Mouse (Mus musculus) CD8-positive naive resting alpha-beta T cell, adult 2 months (primary cell): Measurements from ENCODE around the gene Kcnma1.

Experiments used
- DNase-seq, 2 experiments: peaks; one replicate each; pipeline ENCODE4 v3.0.0; 2022; ENCODE audit warnings: low read depth in 2 of 2, low spot score in 2 of 2

Gene Kcnma1

GRCm38 (mm10) chr14:23785921-23786686 is 228.2 kb downstream of the Kcnma1 start:
- DNase-seq = no peak

DNA sequence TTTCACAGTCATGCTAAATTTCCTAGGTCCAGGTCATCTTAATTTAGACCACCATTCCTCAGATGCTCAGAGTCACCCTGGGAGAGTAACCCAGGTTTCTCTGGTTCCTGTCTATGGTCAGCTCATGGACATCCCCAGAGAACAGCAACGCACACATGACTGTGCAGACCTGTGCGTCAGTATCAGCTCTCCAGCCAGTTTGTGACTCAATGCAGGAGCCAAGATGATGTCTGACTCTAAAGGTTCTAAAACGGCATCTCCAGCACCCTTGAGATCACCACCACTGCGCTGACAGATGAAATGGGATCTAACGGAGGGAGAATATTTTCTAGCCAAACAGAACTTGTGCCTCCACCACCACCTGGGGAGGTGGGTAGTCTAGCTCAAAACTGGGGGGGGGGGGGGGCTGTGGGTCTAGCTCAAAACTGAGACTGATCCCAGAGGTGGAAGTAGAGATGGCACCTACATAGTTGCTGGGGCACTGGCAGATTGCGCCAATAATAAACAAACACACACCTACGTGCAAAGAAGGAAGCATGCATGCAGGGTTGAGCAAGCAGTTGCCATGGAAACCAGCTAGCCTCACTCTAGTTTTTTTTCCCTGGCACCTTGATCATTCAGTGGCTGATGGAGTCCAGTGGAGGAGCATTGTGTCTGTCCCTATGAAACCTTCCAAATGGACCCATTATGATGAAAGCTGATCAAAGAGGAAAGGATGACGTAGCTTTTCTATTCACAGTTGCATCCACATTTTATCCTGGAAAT is 231.3 kb downstream of the Kcnma1 start:
- no peak for DNase-seq

DNA sequence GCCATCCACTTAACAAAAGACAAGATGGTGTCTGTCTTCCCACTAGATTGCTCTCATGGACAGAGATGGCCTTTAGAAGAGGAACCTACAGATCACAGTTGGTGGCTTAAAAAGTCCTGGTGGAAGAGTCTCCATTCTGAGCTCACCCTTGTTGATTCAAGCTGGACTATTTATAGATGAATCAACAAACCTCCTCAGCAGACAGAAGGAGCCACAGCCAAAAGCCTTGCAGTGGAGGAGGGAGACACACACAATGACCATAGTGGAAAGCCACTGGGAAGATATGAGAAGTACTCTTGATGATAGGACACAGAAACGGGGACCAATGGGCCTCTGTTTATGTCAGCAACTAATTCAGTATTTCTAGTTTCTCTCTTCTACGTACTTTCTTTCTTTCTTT is 239.7 kb downstream of the Kcnma1 start:
- no peak for DNase-seq

DNA sequence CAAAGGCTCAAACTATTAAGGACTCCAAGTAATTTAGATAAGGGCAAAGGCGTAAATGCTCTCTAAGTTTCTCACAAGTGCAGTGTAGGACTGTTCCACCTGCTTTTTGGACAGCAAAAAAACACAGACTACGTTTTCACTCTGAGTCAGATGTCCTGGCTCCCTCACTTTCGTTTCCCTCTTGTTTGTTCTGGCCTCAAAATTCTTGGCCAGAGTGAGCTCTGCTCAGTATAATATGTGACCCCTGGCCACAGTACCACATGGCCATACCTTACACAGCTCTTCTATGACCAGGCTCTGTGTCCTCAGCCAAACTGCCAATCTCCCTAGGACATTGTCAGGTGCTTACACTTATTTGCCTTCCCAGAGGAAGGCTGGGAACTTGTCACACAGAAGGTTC is 241.6 kb downstream of the Kcnma1 start:
- DNase-seq = no peak

- DNase-seq = no peak
Observed at GRCm38 (mm10) chr14:23771794-23772193, 242.5 kb downstream of the Kcnma1 start.

- DNase-seq = no peak
Observed at GRCm38 (mm10) chr14:23762471-23762870, 251.8 kb downstream of the Kcnma1 start.

GRCm38 (mm10) chr14:23759626-23760025 is 254.7 kb downstream of the Kcnma1 start:
- no peak for DNase-seq

- DNase-seq = no peak
Observed at GRCm38 (mm10) chr14:23758421-23758820, 255.9 kb downstream of the Kcnma1 start.

- no peak for DNase-seq
Observed at GRCm38 (mm10) chr14:23748011-23748410, 266.3 kb downstream of the Kcnma1 start.

DNA sequence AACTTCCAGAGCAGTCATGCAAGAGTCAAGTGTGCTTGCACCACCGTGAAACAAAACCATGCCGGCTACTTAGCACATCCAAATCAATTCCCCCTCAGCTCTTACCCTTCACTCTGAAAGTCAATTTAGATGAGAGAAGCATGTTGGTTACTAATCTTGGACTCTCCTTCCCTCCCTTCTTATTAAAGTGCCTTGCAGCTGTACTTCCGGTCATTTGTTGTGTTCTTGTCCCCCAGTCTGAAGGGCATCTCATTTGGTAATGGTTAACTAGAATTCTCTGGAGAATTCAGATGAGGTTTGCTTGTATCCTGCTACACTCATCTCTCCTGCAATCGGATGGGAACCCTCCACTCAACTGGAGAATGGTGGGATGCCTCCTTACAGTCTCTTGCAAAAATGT is 267.3 kb downstream of the Kcnma1 start:
- DNase-seq = no peak

- no peak for DNase-seq
Observed at GRCm38 (mm10) chr14:23741531-23741930, 272.8 kb downstream of the Kcnma1 start.

- no peak for DNase-seq
Observed at GRCm38 (mm10) chr14:23734200-23734599, 280.1 kb downstream of the Kcnma1 start.

- no peak for DNase-seq
Observed at GRCm38 (mm10) chr14:23729377-23729776, 284.9 kb downstream of the Kcnma1 start.

GRCm38 (mm10) chr14:23723701-23724430 is 290.4 kb downstream of the Kcnma1 start:
- DNase-seq = no peak

GRCm38 (mm10) chr14:23719246-23719645 is 295.0 kb downstream of the Kcnma1 start:
- DNase-seq = no peak

- DNase-seq = no peak
Observed at GRCm38 (mm10) chr14:23718667-23719066, 295.6 kb downstream of the Kcnma1 start.

- no peak for DNase-seq
Observed at GRCm38 (mm10) chr14:23714396-23715131, 299.7 kb downstream of the Kcnma1 start.

DNA sequence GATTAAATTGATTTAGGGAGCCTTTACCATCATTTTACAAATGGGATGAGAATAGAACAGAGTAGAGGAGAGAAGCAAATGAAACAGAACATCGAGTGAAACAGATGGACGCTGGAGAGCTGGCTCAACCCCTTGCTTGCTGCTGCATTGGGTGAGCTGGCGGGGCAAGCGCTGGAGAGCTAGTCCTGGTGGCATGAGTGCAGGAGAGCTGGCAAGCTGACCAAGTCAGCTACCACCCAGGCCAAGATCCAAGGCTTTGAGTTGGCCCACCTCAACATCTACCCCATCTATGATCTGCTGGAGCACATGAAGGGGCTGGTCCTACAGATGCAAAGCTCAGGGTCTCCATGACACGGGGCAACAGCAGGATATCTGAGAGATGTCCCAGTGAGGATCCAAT is 301.4 kb downstream of the Kcnma1 start:
- DNase-seq = no peak

DNA sequence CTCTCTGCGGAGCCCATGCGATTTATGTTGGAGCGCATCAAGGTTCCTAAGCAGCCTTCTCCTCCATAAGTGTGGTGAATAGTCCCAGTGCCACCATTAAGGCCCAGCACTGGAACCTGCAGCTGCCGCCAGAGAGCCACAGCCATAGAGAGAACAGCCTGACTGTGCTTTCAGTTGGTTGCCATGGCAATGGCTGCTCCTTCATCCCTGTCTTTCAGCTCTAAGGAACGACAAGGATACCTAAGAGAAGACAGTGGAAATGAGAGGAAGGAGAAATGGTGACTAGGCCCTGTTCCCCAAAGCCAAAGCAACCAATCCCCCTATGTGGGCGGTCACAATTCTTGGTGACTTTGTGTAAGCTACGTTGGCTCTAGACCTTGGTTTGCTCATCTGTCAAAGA is 303.3 kb downstream of the Kcnma1 start:
- no peak for DNase-seq

DNA sequence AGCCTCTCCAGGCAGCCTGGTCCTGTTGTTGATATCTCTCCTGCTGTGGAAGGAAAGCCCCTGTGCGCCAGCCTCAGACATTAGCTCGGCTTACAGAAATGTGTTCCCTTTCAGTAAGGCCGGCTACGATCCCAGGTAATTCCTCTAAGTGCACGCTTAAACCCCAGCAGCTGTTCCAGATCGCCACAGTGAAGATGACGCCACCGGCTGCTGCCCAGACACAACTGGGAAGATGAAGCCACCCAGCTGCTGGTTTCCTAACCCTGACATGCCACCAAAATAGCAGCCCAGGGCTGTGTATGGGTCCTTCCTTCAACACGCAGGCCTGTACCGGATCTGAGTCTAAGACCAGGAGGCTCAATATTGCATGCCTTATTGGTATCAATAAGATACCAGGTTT is 307.5 kb downstream of the Kcnma1 start:
- DNase-seq = no peak

DNA sequence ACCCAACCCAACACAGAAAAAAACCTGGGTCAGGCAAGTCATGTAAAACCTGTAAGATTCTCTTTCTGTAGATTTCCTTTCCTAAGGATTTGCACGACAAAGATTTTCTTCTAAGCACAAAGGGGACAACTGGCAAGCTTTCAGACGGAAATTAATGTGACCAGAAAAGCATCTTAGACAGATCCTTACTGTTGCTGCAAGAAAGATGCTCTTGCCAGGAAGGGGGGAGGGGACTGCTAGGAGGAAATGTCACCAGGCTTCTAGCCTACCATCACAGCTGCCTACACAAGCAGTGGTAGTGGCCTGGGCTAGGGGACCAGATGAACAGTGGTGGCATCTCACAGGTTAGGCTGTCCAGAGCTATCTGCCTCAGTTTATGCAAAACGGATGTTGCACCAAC is 308.6 kb downstream of the Kcnma1 start:
- DNase-seq = no peak
